Mouse (Mus musculus) limb, embryonic 10.5 days (tissue): Measurements from ENCODE around the gene Gm10428. TPM values are rescaled to one million over a fixed set of nuclear protein-coding genes. Genes with fewer than 3 reads are reported as not detected.

Source experiments
- polyA plus RNA-seq: library from polyadenylated mRNA; unstranded; fragments of >200 nt; fragmentation: Nextera tagmentation; extraction: Ambion mirVana; gene quantifications from 2 replicates; pipeline ENCODE4 v1.2.1, GENCODE M21; 2016

Gm10428 gene
- polyA plus RNA-seq, 1 experiment from 2014 or later: not detected

Other genes starting within 250 kb of the Gm10428 start
- gene Cenpv, start 213.8 kb upstream of the Gm10428 start, polyA plus RNA-seq: 35.0 and 42.2 TPM in 2 replicates
- gene Ubb, start 201.9 kb upstream of the Gm10428 start, polyA plus RNA-seq: 3,627 and 3,653 TPM in 2 replicates
- gene Trpv2, start 178.6 kb upstream of the Gm10428 start, polyA plus RNA-seq: 0.55 and 0.87 TPM in 2 replicates
- gene Lrrc75a, start 104.6 kb upstream of the Gm10428 start, polyA plus RNA-seq: 15.7 and 17.3 TPM in 2 replicates
- gene Mmgt2, start 104.4 kb upstream of the Gm10428 start, polyA plus RNA-seq: 45.5 and 52.5 TPM in 2 replicates
- gene Zfp287, start 21.2 kb upstream of the Gm10428 start, polyA plus RNA-seq: 11.8 and 15.7 TPM in 2 replicates
- 22.4 and 29.8 TPM in 2 replicates for gene Zfp286, start 36.4 kb downstream of the Gm10428 start, polyA plus RNA-seq
- 2.9 and 3.3 TPM in 2 replicates for gene Trim16, start 67.1 kb downstream of the Gm10428 start, polyA plus RNA-seq
- gene Fbxw10, start 94.0 kb downstream of the Gm10428 start, polyA plus RNA-seq: 0.31 and 0.84 TPM in 2 replicates
- gene Tvp23b, start 126.4 kb downstream of the Gm10428 start, polyA plus RNA-seq: 37.9 and 43.4 TPM in 2 replicates
- not detected in 2 replicates for gene Cdrt4, start 198.1 kb downstream of the Gm10428 start, polyA plus RNA-seq